Mouse (Mus musculus) thymus, adult 2 months (tissue): Measurements from ENCODE around the gene Pik3r6.

Experiments used
- CTCF ChIP-seq: fragments of 200-500 bp; IDR thresholded peaks from 2 replicates; pipeline ENCODE4 v1.5.1; 2012; ENCODE audit warnings: mild to moderate bottlenecking, control low read depth, low read length, moderate library complexity, borderline replicate concordance; ENCODE audit not compliant: control insufficient read depth, poor library complexity, insufficient read depth; ENCODE audit errors: extremely low read depth
- POLR2A ChIP-seq: fragments of 200-500 bp; IDR thresholded peaks from 2 replicates; pipeline ENCODE4 v1.6.1; 2012; ENCODE audit warnings: mild to moderate bottlenecking, low read length, control low read depth, moderate library complexity; ENCODE audit not compliant: control insufficient read depth, poor library complexity, insufficient read depth; ENCODE audit errors: extremely low read depth

DNA sequence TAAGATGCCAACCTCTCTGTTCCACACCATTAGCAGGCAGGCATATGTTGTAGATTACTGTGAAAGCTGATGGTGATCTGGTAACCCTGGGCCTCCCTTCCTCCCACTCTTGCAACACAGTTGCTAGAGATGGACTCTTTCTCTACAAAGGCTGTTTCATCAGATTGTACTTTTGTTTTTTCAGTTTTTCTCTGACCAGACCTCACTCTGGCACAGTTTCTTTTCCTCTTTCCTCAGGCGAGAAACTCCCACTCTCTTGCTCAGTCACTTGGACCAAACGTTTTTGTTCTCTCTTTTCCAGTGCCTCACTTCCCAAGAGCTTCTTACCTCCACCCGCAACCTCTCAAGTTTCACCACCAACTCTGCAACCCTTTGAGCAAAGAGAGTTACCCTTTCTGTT is 11.2 kb downstream of the Pik3r6 start:
- no peak for TF ChIP-seq CTCF
- TF ChIP-seq POLR2A = no peak
